In the genomic region with DNA sequence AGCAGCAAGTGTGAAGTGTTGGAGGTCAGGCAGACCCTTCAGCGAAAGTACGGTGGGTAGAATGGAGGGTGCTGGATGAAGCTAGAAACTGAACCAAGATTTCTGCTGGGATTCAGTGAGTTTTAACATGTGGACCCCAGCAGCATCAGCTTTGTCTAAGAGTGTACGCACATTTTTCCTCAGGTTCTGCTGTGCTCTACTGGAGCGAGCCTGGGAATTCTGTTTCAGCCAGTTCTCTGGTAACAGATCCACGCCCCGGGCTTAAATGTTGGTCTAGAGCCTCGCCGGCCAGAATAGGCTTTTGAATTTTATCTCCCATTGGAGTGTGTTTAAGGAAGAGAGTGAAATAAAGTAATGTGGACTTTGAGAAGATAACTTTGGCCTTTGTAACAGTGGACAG, we compare ENCODE assay signal across 13 mouse cellular contexts. TPM values are rescaled to one million over a fixed set of nuclear protein-coding genes. Genes with fewer than 3 reads are reported as not detected.
"Had no signal": no experiment of that assay in that cellular context is flagged by ENCODE, and none has a peak within 500 bp of the region (broad histone marks: within the 10 kb centered on the region; RNA-seq: fewer than 3 reads in every experiment).

No protein-coding gene starts in this region.

- H3K27ac ChIP-seq: intestine, embryonic 15.5 days; left cerebral cortex, adult 2 months; limb, embryonic 10.5 days; liver, embryonic 15.5 days; midbrain, embryonic 13.5 days had no signal

- H3K4me1 ChIP-seq: intestine, embryonic 15.5 days; liver, embryonic 15.5 days had no signal

- H3K27me3 ChIP-seq: intestine, embryonic 15.5 days; liver, embryonic 15.5 days; midbrain, embryonic 13.5 days had no signal

- H3K4me2 ChIP-seq: intestine, embryonic 15.5 days; liver, embryonic 11.5 days; liver, embryonic 15.5 days; midbrain, embryonic 13.5 days had no signal

- H3K9ac ChIP-seq: intestine, embryonic 15.5 days; liver, embryonic 15.5 days; midbrain, embryonic 13.5 days had no signal

- ATAC-seq: intestine, embryonic 15.5 days; lung, postnatal 0 days; midbrain, embryonic 13.5 days had no signal

- H3K9me3 ChIP-seq: intestine, embryonic 15.5 days; limb, embryonic 10.5 days; liver, embryonic 15.5 days; midbrain, embryonic 13.5 days had no signal

- H3K36me3 ChIP-seq: intestine, embryonic 15.5 days; limb, embryonic 10.5 days; liver, embryonic 15.5 days; midbrain, embryonic 13.5 days had no signal

- H3K4me3 ChIP-seq: intestine, embryonic 15.5 days; left cerebral cortex, adult 2 months; limb, embryonic 10.5 days; liver, embryonic 15.5 days; midbrain, embryonic 13.5 days had no signal

- DNase-seq: lung, adult 2 months; lung, postnatal 36 days; right cerebral cortex, postnatal 14 days; thymus, postnatal 14 days had no signal

RNA-seq across cellular contexts. Expression of gene Plppr1, which starts 45.8 kb away (rescaled TPM):
- total RNA-seq: megakaryocyte progenitor cell, adult 5-6 weeks had no signal
- polyA plus RNA-seq: lung, adult 2 months; urinary bladder, adult 2 months had no signal
